Mouse (Mus musculus) liver, postnatal 0 days (tissue): Measurements from ENCODE around the gene Prima1. TPM values are rescaled to one million over a fixed set of nuclear protein-coding genes. Genes with fewer than 3 reads are reported as not detected.

Experiments
- ATAC-seq: fragments of 200-750 bp; cut with Nextera tagmentation; 2 replicates; pipeline ENCODE4 v1.8.0; 2017; ENCODE audit warnings: mild to moderate bottlenecking, moderate library complexity
- DNase-seq: peaks from one replicate; pipeline ENCODE4 v3.0.0-alpha.2; 2016
- H3K27ac ChIP-seq: fragments of 300-500 bp; sonication (generic); 2 replicates; pipeline ENCODE4 v1.5.1; 2014; ENCODE audit warnings: antibody characterized with exemption, moderate library complexity, mild to moderate bottlenecking, low read depth
- H3K27me3 ChIP-seq: fragments of 300-500 bp; sonication (generic); 2 replicates; pipeline ENCODE4 v1.6.1; 2014; ENCODE audit warnings: low read length, control low read depth, mixed read lengths; ENCODE audit not compliant: insufficient read depth
- H3K36me3 ChIP-seq: fragments of 300-500 bp; sonication (generic); replicated peaks from 2 replicates; pipeline ENCODE4 v1.6.1; 2014; ENCODE audit warnings: mild to moderate bottlenecking, control low read depth, low read length, moderate library complexity, mixed read lengths; ENCODE audit not compliant: insufficient read depth
- H3K4me1 ChIP-seq: fragments of 300-500 bp; sonication (generic); 2 replicates; pipeline ENCODE4 v1.6.1; 2014; ENCODE audit warnings: antibody characterized with exemption, mild to moderate bottlenecking, control low read depth; ENCODE audit not compliant: insufficient read depth
- H3K4me2 ChIP-seq: fragments of 300-500 bp; sonication (generic); 2 replicates; pipeline ENCODE4 v1.6.1; 2014; ENCODE audit warnings: low read depth, mild to moderate bottlenecking, low read length, moderate library complexity, mixed read lengths
- H3K4me3 ChIP-seq: fragments of 300-500 bp; sonication (generic); 2 replicates; pipeline ENCODE4 v1.5.1; 2014; ENCODE audit warnings: low read depth, low read length
- H3K9ac ChIP-seq: fragments of 300-500 bp; sonication (generic); replicated peaks from 2 replicates; pipeline ENCODE4 v1.6.1; 2014; ENCODE audit warnings: mild to moderate bottlenecking, moderate library complexity
- H3K9me3 ChIP-seq: fragments of 300-500 bp; sonication (generic); 2 replicates; pipeline ENCODE4 v1.6.1; 2016; ENCODE audit warnings: mild to moderate bottlenecking, control low read depth, low read length, mixed read lengths
- CTCF ChIP-seq: sonication (generic); IDR thresholded peaks from 2 replicates; pipeline ENCODE4 v1.5.1; 2016; ENCODE audit warnings: antibody characterized with exemption, low read depth
- EP300 ChIP-seq: IDR thresholded peaks from 2 replicates; pipeline ENCODE4 v1.6.1; 2016; ENCODE audit warnings: antibody characterized with exemption, low read depth, mild to moderate bottlenecking
- WGBS: fragments of 180-500 bp; shearing (Covaris S2); extraction: QIAGEN DNeasy Blood & Tissue Kit; methylation state at CpG from one replicate; pipeline ENCODE4 v1.1.7; 2014; ENCODE audit not compliant: insufficient replicate concordance; 5-methylcytosine and 5-hydroxymethylcytosine counted together
- polyA plus RNA-seq: library from polyadenylated mRNA; unstranded; fragments of >200 nt; fragmentation: Nextera tagmentation; extraction: Ambion mirVana; gene quantifications from 2 replicates; pipeline ENCODE4 v1.2.1, GENCODE M21; 2015

Prima1 gene
- polyA plus RNA-seq, 1 experiment from 2014 or later = not detected

- Histone ChIP-seq H3K27ac (no peak overlapping the region), H3K4me3 (no peak overlapping the region), H3K36me3 (no peaks in the 10 kb centered on the region), H3K9me3 (no peaks in the 10 kb centered on the region), H3K4me1 (no peaks in the 10 kb centered on the region), H3K27me3 (no peaks in the 10 kb centered on the region), H3K4me2 (no peak overlapping the region), H3K9ac (no peak overlapping the region)
- TF ChIP-seq CTCF (no peak), EP300 (no peak)
- ATAC-seq = no peak
- WGBS = 69% methylated on average over 18 of the region's 18 CpGs
- no peak for DNase-seq
Measured at GRCm38 (mm10) chr12:103157129-103157910, 84.6 kb downstream of the Prima1 start.

- Histone ChIP-seq H3K36me3 (no peaks in the 10 kb centered on the region), H3K9ac (no peak overlapping the region), H3K27me3 (no peaks in the 10 kb centered on the region), H3K9me3 (no peaks in the 10 kb centered on the region), H3K27ac (no peak overlapping the region), H3K4me3 (no peak overlapping the region), H3K4me2 (no peak overlapping the region), H3K4me1 (no peaks in the 10 kb centered on the region)
- 67% methylated on average over 3 of the region's 3 CpGs for WGBS
- ATAC-seq (no peak), DNase-seq (no peak)
- no peak for TF ChIP-seq EP300
- no peak for TF ChIP-seq CTCF
Measured at GRCm38 (mm10) chr12:103155406-103155805, 86.5 kb downstream of the Prima1 start.

- WGBS = 55% methylated on average over 2 of the region's 2 CpGs
- H3K4me1 ChIP-seq = no peaks in the 10 kb centered on the region
- H3K36me3 ChIP-seq = no peaks in the 10 kb centered on the region
Measured at GRCm38 (mm10) chr12:103154927-103155326, 87.0 kb downstream of the Prima1 start.

GRCm38 (mm10) chr12:103150247-103150646 lies 91.7 kb downstream of the Prima1 start:
- Histone ChIP-seq H3K9ac (no peak overlapping the region), H3K36me3 (no peaks in the 10 kb centered on the region), H3K27ac (no peak overlapping the region), H3K4me3 (no peak overlapping the region), H3K4me1 (no peaks in the 10 kb centered on the region), H3K4me2 (no peak overlapping the region), H3K9me3 (no peaks in the 10 kb centered on the region), H3K27me3 (no peaks in the 10 kb centered on the region)
- DNase-seq (peak; percentile 55), ATAC-seq (peak; percentile 99)
- 58% methylated on average over 2 of the region's 2 CpGs for WGBS
- TF ChIP-seq EP300 (peak; percentile 58; the same call in 1 of the 2 replicates), CTCF (no peak)

More at GRCm38 (mm10) chr12:103154927-103155326, 87.0 kb downstream of the Prima1 start:
- no peak overlapping the region for H3K4me2 ChIP-seq
- TF ChIP-seq CTCF = peak; percentile 21; the same call in 1 of the 2 replicates
- TF ChIP-seq EP300 = no peak
- no peak overlapping the region for H3K27ac ChIP-seq
- no peaks in the 10 kb centered on the region for H3K27me3 ChIP-seq
- ATAC-seq = no peak
- H3K9ac ChIP-seq = no peak overlapping the region
- DNase-seq = no peak
- H3K9me3 ChIP-seq = no peaks in the 10 kb centered on the region
- H3K4me3 ChIP-seq = no peak overlapping the region

Other genes with a start within 250 kb of the Prima1 start
- not detected in 2 replicates for gene Fam181a, start 68.8 kb upstream of the Prima1 start, polyA plus RNA-seq
- 5.7 and 5.9 TPM in 2 replicates for gene Asb2, start 113.9 kb upstream of the Prima1 start, polyA plus RNA-seq
- gene Otub2, start 146.5 kb upstream of the Prima1 start, polyA plus RNA-seq = 8.2 and 9.2 TPM in 2 replicates
- 0.14 TPM in 1 of 2 replicates, not detected in the other for gene 9330161L09Rik, start 165.7 kb upstream of the Prima1 start, polyA plus RNA-seq
- 58.1 and 59.1 TPM in 2 replicates for gene Ddx24, start 183.7 kb upstream of the Prima1 start, polyA plus RNA-seq
- 37.2 and 44.0 TPM in 2 replicates for gene Ifi27, start 192.1 kb upstream of the Prima1 start, polyA plus RNA-seq
- gene Ifi27l2a, start 201.5 kb upstream of the Prima1 start, polyA plus RNA-seq = 46.6 and 49.7 TPM in 2 replicates
- gene Ifi27l2b, start 215.1 kb upstream of the Prima1 start, polyA plus RNA-seq = not detected in 2 replicates